In the genomic region with DNA sequence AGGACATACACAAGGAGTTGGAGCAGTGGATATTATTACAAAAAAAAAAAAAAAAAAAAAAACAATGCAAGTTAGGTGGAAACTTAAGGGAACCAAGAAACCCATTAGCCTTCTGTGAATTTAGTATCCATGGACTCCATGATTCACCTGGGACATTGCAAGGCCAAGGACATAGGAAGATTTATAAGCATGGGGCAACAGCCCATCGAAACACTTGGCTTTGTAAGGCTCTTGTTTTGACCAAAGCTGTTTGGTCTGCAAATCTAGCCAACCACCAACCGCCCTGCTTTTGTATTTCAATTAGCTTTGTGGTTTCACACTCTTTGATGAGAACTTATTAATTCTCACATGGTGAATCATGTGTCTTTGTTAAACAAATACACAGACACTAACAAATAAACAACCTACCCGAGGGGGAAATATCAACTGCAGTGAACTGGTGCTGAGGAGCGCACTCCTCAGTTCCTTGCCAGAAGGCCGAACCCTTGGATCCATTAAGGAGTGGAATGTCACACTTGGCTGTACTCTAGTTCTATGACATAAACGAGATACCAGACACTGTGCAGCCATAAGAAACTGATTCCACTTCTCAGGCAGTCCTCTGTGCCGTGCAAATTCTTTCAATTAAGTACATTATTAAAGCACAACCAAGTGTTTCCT, we compare ENCODE assay signal across 22 mouse cellular contexts.
DNase-seq lines count a peak whose midpoint lies in the region; ATAC-seq and TF ChIP-seq lines count a peak whose summit lies in the region.
"Had no signal": no experiment of that assay in that cellular context is flagged by ENCODE, and none has a peak within 500 bp of the region (broad histone marks: within the 10 kb centered on the region; RNA-seq: fewer than 3 reads in every experiment).

No protein-coding gene starts in this region.

- DNase-seq in forebrain, embryonic 14.5 days (ENCODE audit: low spot score) = peak; percentile 30
- DNase-seq in limb, embryonic 14.5 days (ENCODE audit: low spot score) = peak; percentile 25
- DNase-seq in limb, embryonic 10.5 days (ENCODE audit: low spot score) = no peak
- no peak for DNase-seq in Patski (ENCODE audit: low read depth, low spot score)
- peak; percentile 38 to 47 for DNase-seq in adrenal gland, postnatal 36 days
- no peak for DNase-seq in embryo, embryonic 10 days (ENCODE audit: low spot score)
- DNase-seq in heart, adult 8-10 months (ENCODE audit: low spot score) = no peak
- DNase-seq: cerebellum, adult 8-10 months; cerebellum, postnatal 36 days; heart, postnatal 4 days; kidney, postnatal 10 days; liver, embryonic 13.5 days; thymus, adult 18-20 months; thymus, postnatal 36 days had no signal

- no peak overlapping the region for H3K27ac ChIP-seq in forebrain, embryonic 14.5 days (ENCODE audit: low read depth, low read length)
- H3K27ac ChIP-seq in forebrain, embryonic 12.5 days = no peak overlapping the region
- no peak overlapping the region for H3K27ac ChIP-seq in limb, embryonic 14.5 days (replicated peaks; ENCODE audit: low read depth, low read length)
- H3K27ac ChIP-seq in limb, embryonic 10.5 days = no peak overlapping the region
- H3K27ac ChIP-seq: embryonic facial prominence, embryonic 15.5 days; heart, embryonic 10.5 days; hindbrain, embryonic 15.5 days; intestine, embryonic 15.5 days; layer of hippocampus, adult 2 months; liver, embryonic 13.5 days; lung, embryonic 15.5 days had no signal

- in situ Hi-C loops in Patski (cut with MboI; ENCODE audit: low pct_unique_long_range_greater_than_20kb) = no loop called here

- POLR2A ChIA-PET in Patski (lab: Charles Lee) = no interaction called here

- TF ChIP-seq POLR2A in limb, embryonic 14.5 days (IDR thresholded peaks at IDR 0.05; ENCODE audit: borderline replicate concordance, extremely low read depth, insufficient read depth, insufficient read length) = no peak

- H3K9me3 ChIP-seq in forebrain, embryonic 14.5 days (replicated peaks; ENCODE audit: control insufficient read depth, low read length) = no peaks in the 10 kb centered on the region
- H3K9me3 ChIP-seq in forebrain, embryonic 12.5 days = no peaks in the 10 kb centered on the region
- no peaks in the 10 kb centered on the region for H3K9me3 ChIP-seq in limb, embryonic 14.5 days (ENCODE audit: control insufficient read depth, low read length)
- no peaks in the 10 kb centered on the region for H3K9me3 ChIP-seq in limb, embryonic 10.5 days (replicated peaks)
- H3K9me3 ChIP-seq: embryonic facial prominence, embryonic 15.5 days; heart, embryonic 10.5 days; hindbrain, embryonic 15.5 days; intestine, embryonic 15.5 days; liver, embryonic 13.5 days; lung, embryonic 15.5 days had no signal

- H3K27me3 ChIP-seq in forebrain, embryonic 14.5 days (replicated peaks; ENCODE audit: control insufficient read depth, insufficient read depth, low read length) = no peaks in the 10 kb centered on the region
- H3K27me3 ChIP-seq in forebrain, embryonic 12.5 days = no peaks in the 10 kb centered on the region
- no peaks in the 10 kb centered on the region for H3K27me3 ChIP-seq in limb, embryonic 14.5 days (ENCODE audit: control insufficient read depth, insufficient read depth, low read length)
- no peaks in the 10 kb centered on the region for H3K27me3 ChIP-seq in limb, embryonic 10.5 days (ENCODE audit: low read depth, poor library complexity, severe bottlenecking)
- no peaks in the 10 kb centered on the region for H3K27me3 ChIP-seq in Patski
- H3K27me3 ChIP-seq: embryonic facial prominence, embryonic 15.5 days; hindbrain, embryonic 15.5 days; intestine, embryonic 15.5 days; liver, embryonic 13.5 days; lung, embryonic 15.5 days had no signal

- 55% methylated on average over 7 of the region's 7 CpGs for WGBS in forebrain, embryonic 14.5 days
- WGBS in forebrain, embryonic 12.5 days = 66% methylated on average over 7 of the region's 7 CpGs
- 65% methylated on average over 7 of the region's 7 CpGs for WGBS in limb, embryonic 14.5 days
- WGBS in limb, embryonic 10.5 days = 80% methylated on average over 7 of the region's 7 CpGs

- H3K4me1 ChIP-seq in forebrain, embryonic 14.5 days (ENCODE audit: control insufficient read depth, insufficient read depth, low read length) = peaks cover 18% of the 10 kb centered on the region
- peaks cover 15% of the 10 kb centered on the region for H3K4me1 ChIP-seq in forebrain, embryonic 12.5 days
- no peaks in the 10 kb centered on the region for H3K4me1 ChIP-seq in limb, embryonic 14.5 days (ENCODE audit: control insufficient read depth, insufficient read depth, low read length)
- no peaks in the 10 kb centered on the region for H3K4me1 ChIP-seq in limb, embryonic 10.5 days
- H3K4me1 ChIP-seq: embryonic facial prominence, embryonic 15.5 days; heart, embryonic 10.5 days; intestine, embryonic 15.5 days; liver, embryonic 13.5 days; lung, embryonic 15.5 days had no signal

- no peak for ATAC-seq in forebrain, embryonic 14.5 days
- ATAC-seq in forebrain, embryonic 12.5 days (ENCODE audit: low FRiP score) = no peak
- no peak for ATAC-seq in limb, embryonic 14.5 days (ENCODE audit: low FRiP score, low read depth)
- ATAC-seq in Patski = peak; percentile 57
- ATAC-seq: intestine, embryonic 15.5 days had no signal

- H3K4me3 ChIP-seq in forebrain, embryonic 14.5 days (ENCODE audit: low read depth, low read length) = no peak overlapping the region
- H3K4me3 ChIP-seq in forebrain, embryonic 12.5 days (replicated peaks) = no peak overlapping the region
- no peak overlapping the region for H3K4me3 ChIP-seq in limb, embryonic 14.5 days (replicated peaks; ENCODE audit: low read length)
- no peak overlapping the region for H3K4me3 ChIP-seq in limb, embryonic 10.5 days
- H3K4me3 ChIP-seq: embryonic facial prominence, embryonic 15.5 days; heart, embryonic 10.5 days; hindbrain, embryonic 15.5 days; intestine, embryonic 15.5 days; layer of hippocampus, adult 2 months; liver, embryonic 13.5 days; lung, embryonic 15.5 days had no signal

- no peak overlapping the region for H3K4me2 ChIP-seq in forebrain, embryonic 14.5 days (ENCODE audit: low read length)
- H3K4me2 ChIP-seq in forebrain, embryonic 12.5 days = no peak overlapping the region
- no peak overlapping the region for H3K4me2 ChIP-seq in limb, embryonic 14.5 days (replicated peaks; ENCODE audit: low read depth, low read length, severe bottlenecking)
- H3K4me2 ChIP-seq: embryonic facial prominence, embryonic 15.5 days; hindbrain, embryonic 15.5 days; intestine, embryonic 15.5 days; liver, embryonic 13.5 days; lung, embryonic 15.5 days; midbrain, embryonic 11.5 days had no signal

- no peak overlapping the region for H3K9ac ChIP-seq in forebrain, embryonic 14.5 days (ENCODE audit: low read length)
- no peak overlapping the region for H3K9ac ChIP-seq in forebrain, embryonic 12.5 days
- no peak overlapping the region for H3K9ac ChIP-seq in limb, embryonic 14.5 days (ENCODE audit: low read depth, low read length, severe bottlenecking)
- H3K9ac ChIP-seq: embryonic facial prominence, embryonic 15.5 days; hindbrain, embryonic 15.5 days; intestine, embryonic 15.5 days; liver, embryonic 13.5 days; lung, embryonic 15.5 days had no signal

- no peak for TF ChIP-seq CTCF in Patski (IDR thresholded peaks at IDR 0.05)

- CTCF ChIA-PET in Patski (lab: Charles Lee) = interaction anchor here (0.7 to 2.9 kb wide), 2 partner anchors 11 to 592 kb away, joined by 3 to 9 read pairs; no protein-coding TSS in a partner anchor

- H3K36me3 ChIP-seq in forebrain, embryonic 14.5 days (ENCODE audit: control insufficient read depth, insufficient read depth, low read length) = no peaks in the 10 kb centered on the region
- no peaks in the 10 kb centered on the region for H3K36me3 ChIP-seq in forebrain, embryonic 12.5 days (replicated peaks)
- no peaks in the 10 kb centered on the region for H3K36me3 ChIP-seq in limb, embryonic 14.5 days (ENCODE audit: control insufficient read depth, insufficient read depth, low read length)
- H3K36me3 ChIP-seq in limb, embryonic 10.5 days = no peaks in the 10 kb centered on the region
- H3K36me3 ChIP-seq: embryonic facial prominence, embryonic 15.5 days; heart, embryonic 10.5 days; hindbrain, embryonic 15.5 days; intestine, embryonic 15.5 days; liver, embryonic 13.5 days; lung, embryonic 15.5 days had no signal

Comparison
In these comparisons a context has a peak if more than half of its experiments do, and no peak if none do; other contexts are left out.
1. DNase-seq: peak in forebrain, embryonic 14.5 days (single experiment), limb, embryonic 14.5 days (single experiment) and adrenal gland, postnatal 36 days (2 of 2); none in limb, embryonic 10.5 days (single experiment), Patski (single experiment), embryo, embryonic 10 days (single experiment) and heart, adult 8-10 months (single experiment).